Mouse (Mus musculus): Measurements from ENCODE around the gene Sik2.

The Sik2 gene

DNA sequence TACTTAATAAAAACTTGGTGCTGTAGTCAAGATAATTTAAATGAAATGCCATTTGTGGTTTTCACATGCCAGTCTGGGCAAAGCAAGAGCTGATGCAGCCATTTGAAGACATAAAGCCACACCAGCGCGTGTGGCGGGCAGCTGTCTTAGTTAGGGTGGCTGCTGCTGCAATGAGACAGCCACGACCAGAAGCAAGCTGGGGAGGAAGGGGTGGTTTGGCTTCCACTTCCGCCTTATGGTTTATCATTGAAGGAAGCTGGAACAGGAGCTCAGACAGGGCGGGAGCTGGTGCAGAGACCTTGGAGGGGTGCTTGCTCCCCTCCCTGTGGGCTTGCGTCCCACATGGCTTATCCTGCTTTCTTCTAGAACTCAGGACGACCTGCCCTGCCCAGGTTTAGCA lies 143.1 kb downstream of the Sik2 start:
- no peak for DNase-seq (ENCODE audit: low spot score)

DNA sequence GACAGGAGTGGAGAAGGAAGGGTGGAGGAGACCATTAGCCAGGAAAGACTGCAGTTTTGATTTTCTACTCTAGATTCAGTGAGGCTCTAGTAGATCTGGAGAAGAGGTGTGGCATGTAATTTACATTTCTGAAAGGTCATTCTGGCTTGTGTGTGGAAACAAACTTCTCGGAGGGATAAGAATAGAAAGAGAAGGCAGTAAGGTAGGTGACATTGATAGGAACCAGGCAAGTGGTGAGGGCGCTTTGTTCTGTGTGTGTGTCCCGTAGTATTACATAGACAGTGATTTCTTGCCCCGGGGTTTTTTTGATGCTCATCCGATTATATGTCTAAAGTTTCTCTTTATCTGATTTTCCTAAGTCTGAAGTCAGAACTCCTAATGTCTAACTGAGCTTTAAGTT lies 144.0 kb downstream of the Sik2 start:
- no peak for DNase-seq (ENCODE audit: low spot score)

DNA sequence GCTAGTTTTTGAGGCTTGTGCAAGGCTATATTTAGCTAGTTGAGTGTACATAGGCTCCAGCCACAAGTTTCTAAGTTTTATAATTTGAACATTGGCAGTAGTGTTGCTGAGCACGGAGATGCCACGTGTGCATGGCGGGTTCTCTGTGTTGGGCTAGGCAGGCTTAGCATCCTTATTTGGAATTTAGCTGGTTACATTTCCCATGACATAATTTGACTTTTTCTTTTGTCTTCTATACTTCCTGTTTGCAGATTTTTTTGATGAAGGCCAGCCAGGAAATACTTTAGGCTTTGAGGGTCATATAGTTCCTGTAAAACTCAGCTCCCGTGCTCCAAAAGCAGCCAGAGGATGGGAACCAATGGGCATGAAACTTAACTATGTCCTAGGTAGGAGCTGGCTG lies 145.0 kb downstream of the Sik2 start:
- DNase-seq (ENCODE audit: low spot score): no peak

DNA sequence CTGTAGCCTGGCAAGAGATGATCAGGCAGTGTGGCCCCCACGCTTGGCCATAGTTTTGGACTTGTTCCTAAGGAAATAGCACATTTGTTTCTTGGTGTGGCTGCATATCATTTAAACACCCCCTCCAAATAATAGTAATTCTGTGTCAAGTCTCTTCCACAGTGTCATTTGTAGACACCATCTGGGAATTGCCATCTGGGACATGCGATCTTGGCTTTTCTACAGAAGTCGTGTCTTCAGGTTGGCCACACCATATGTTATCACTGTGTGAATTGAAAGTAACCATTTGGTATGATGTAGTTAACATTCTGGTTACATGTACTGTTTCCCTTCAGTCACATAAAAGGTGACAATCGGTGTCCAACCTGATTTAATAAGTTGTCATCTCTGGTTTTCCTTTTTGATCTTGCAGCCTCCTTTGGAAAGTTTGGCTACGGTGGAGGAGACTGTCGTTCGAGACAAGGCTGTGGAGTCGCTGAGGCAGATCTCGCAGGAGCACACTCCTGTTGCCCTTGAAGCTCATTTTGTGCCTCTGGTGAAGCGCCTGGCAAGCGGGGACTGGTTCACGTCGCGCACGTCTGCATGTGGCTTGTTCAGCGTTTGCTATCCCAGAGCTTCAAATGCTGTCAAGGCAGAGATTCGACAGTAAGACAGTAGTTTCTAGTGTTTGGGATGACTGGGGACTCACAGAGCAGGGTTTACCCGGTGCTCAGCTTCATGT lies 147.6 kb downstream of the Sik2 start:
- DNase-seq (ENCODE audit: low spot score): no peak

- no peak for DNase-seq (ENCODE audit: low spot score)
Observed at GRCm38 (mm10) chr9:50858681-50859080, 150.2 kb downstream of the Sik2 start.

DNA sequence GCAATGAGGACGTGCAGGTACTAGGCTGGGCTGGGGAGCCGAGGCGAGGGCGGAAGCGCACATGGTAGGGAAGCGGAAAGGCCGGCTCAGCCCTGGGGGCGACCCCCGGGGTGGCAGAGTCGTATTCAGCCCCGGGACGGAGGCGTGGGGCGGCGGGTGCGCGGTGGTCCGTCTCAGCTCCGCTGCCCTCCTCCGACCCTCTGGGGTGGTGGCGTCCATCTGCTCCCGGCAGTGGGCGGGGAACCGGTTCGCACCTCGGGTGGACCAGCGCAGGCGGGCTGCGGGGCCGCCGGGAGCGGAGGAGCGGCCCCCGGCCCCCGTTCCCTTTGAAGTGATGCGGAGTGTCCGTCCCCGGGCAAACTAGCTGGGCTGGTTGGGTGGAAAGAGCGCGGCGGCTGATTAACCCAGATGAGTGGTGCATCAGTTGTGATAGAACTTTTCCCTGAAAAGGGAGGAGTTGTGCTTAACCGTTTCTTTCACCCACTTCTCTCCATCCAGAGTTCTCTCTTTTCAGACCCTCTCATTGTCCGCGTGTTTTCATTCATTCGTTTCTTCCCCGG lies 151.7 kb downstream of the Sik2 start:
- peak; percentile 30 for DNase-seq (ENCODE audit: low spot score)

DNA sequence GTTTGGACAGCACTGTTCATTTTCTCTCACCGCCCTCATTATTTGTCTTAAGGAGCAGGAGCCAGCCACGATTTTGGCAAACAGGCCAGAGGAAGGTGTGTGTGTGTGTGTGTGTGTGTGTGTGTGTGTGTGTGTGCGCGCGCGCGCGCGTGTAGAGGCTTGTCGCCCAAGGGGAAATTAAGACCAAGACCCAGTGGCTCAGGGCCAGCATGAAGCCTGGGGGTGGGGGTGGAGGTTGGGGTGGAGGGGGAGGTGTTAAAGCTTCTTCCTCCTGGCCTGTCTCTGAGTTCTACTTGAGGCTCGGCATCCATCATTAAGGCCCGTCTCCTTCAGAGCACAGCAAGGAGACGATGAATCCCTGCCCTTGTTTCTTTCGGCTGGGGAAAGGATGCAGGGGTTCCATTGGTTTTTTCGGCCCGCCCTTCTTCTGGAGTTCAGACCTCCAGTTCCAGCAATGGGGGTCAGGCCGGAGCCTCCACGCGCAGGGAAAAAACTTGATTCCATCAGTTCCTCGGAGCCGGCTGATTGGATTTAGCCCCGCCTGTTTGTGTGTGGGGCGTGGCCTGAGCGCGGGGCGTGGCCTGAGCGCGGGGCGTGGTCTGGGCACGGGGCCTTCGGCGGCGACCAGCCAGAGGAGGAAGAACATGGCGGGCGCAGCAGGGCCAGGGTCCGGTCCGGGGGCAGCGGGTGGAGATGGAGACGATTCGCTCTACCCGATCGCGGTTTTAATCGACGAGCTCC lies 152.4 kb downstream of the Sik2 start:
- peak; percentile 86 for DNase-seq (ENCODE audit: low spot score)

GRCm38 (mm10) chr9:50855780-50856179 lies 153.1 kb downstream of the Sik2 start:
- DNase-seq (ENCODE audit: low spot score): no peak

- DNase-seq (ENCODE audit: low spot score): no peak
Observed at GRCm38 (mm10) chr9:50855133-50855766, 153.6 kb downstream of the Sik2 start.

GRCm38 (mm10) chr9:50854376-50854775 lies 154.5 kb downstream of the Sik2 start:
- no peak for DNase-seq (ENCODE audit: low spot score)

DNA sequence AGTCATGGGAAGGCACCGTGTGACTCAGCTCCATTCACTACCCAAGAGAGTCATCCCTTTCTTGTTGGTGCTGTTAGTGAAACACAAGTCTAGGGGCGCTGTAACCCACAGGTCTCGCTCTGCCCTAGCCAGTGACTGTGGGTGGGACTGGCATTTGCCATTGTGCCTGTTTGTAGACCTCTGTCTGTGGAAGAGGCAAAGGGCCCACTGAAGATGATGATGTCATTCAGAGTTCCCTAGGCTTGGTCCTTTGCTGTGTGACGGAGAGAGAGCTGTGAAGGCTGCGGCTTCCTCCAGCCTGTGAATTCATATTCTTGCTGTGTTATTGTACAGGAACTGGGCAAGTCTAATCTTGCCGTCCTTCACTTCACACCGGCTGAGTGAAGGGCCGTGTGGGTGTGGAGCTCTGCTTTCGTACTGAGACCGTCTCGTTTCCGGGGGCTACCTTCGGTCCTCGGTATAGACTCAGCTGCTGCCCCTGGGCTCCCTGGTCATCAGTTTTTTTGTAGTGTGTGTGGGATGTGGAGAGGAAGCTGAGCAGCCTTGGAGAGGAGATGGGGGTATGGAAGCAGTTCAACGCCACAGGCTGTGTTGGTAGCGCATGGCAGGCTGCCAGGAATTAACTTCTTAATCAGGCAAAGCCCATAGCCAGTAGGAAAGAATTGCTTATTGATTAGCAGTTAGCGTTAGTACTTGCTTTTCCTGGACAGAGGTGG lies 156.1 kb downstream of the Sik2 start:
- peak; percentile 59 for DNase-seq (ENCODE audit: low spot score)

- no peak for DNase-seq (ENCODE audit: low spot score)
Observed at GRCm38 (mm10) chr9:50850713-50851112, 158.2 kb downstream of the Sik2 start.

GRCm38 (mm10) chr9:50850271-50850670 lies 158.6 kb downstream of the Sik2 start:
- DNase-seq (ENCODE audit: low spot score): no peak

DNA sequence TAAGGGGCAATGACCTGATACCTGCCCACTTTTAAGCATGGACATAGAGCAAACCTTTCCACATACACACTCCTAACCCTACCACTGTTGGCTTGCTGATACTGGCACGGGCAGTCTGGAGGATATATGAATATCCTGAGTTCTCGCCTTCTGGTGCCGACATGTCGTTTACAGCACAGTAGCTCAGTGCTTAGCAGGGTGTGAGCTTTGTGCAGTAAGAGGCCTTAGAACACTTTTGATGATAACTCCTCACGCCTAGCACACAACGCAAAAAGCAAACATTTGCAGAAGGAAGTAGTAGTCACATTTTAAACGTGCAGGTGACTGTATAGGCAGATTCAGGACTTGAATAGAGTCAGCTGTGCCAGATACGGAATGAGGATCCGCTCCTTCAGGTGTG lies 159.1 kb downstream of the Sik2 start:
- DNase-seq (ENCODE audit: low spot score): no peak

- DNase-seq (ENCODE audit: low spot score): peak; percentile 89
Observed at GRCm38 (mm10) chr9:50849249-50849648, 159.6 kb downstream of the Sik2 start.

- DNase-seq (ENCODE audit: low spot score): no peak
Observed at GRCm38 (mm10) chr9:50848821-50849220, 160.1 kb downstream of the Sik2 start.

DNA sequence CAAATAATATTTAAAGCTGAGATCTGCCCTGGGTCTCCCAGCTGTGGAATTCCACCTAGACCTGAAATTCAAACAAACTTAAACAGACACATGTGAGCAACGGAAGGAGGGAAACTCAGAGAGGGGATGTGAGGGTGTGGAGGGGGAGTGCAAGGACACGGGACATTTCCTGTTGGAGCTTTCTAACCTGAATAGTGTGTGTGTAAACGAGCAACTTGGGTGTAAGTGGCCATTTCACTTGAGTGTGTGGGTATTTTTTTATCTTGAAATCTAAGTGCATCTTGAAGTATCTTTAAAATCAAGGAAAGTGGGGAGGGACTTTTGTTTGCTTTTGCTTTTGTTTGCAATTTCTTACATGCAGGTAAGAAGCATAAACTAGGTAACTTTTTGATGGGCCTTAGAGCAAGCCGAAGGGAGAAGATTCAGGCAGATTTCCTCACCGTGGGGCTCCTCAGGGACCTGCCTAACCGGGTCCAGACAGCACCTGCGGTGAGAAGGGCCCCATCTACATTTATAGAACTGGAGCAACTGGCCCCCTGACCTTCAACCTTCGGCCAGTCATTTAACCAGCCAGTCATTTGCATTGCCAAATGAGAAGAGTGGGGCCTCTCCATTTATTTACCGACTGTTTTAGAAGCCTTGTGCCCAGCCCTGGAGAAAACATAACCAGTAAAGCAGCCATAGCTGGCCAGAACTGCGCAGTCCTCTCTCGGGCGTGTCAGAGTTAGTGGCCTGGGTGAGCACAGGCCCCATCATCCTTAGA lies 161.1 kb downstream of the Sik2 start:
- no peak for DNase-seq (ENCODE audit: low spot score)

GRCm38 (mm10) chr9:50847133-50847532 lies 161.7 kb downstream of the Sik2 start:
- no peak for DNase-seq (ENCODE audit: low spot score)

GRCm38 (mm10) chr9:50845547-50845946 lies 163.3 kb downstream of the Sik2 start:
- peak; percentile 50 for DNase-seq (ENCODE audit: low spot score)

- no peak for DNase-seq (ENCODE audit: low spot score)
Observed at GRCm38 (mm10) chr9:50845081-50845480, 163.8 kb downstream of the Sik2 start, which contains the start of gene Ppp2r1b. Ppp2r1b (plus strand) TSS chr9:50845301.
